Mouse (Mus musculus) liver, adult 2 months (tissue): ENCODE results near the gene Tmem117. TPM values are rescaled to one million over a fixed set of nuclear protein-coding genes. Genes with fewer than 3 reads are reported as not detected.
A peak's percentile ranks its signal among the peaks of the same experiment; 100 is the strongest.

ENCODE experiments used
- DNase-seq: peaks from one replicate; pipeline ENCODE4 v3.0.0-alpha.2; 2011; ENCODE audit warnings: low read depth, low spot score; ENCODE audit errors: extremely low read depth
- H3K27ac ChIP-seq: fragments of 200-500 bp; replicated peaks from 2 replicates; pipeline ENCODE4 v1.5.1; 2012; ENCODE audit warnings: low read depth, mild to moderate bottlenecking, control low read depth, inconsistent platforms, low read length; ENCODE audit not compliant: insufficient read depth
- H3K27me3 ChIP-seq: fragments of 200-500 bp; 2 replicates; pipeline ENCODE4 v1.6.1; 2012; ENCODE audit warnings: mild to moderate bottlenecking, moderate library complexity, low read length, inconsistent platforms; ENCODE audit not compliant: control insufficient read depth, insufficient read depth
- H3K36me3 ChIP-seq: fragments of 200-500 bp; 2 replicates; pipeline ENCODE4 v1.6.1; 2012; ENCODE audit warnings: low read length, inconsistent platforms; ENCODE audit not compliant: control insufficient read depth, insufficient read depth
- H3K4me1 ChIP-seq: fragments of 200-500 bp; 2 replicates; pipeline ENCODE4 v1.6.1; 2011; ENCODE audit warnings: low read length; ENCODE audit not compliant: control insufficient read depth, insufficient read depth
- H3K4me3 ChIP-seq: fragments of 200-500 bp; 2 replicates; pipeline ENCODE4 v1.5.1; 2011; ENCODE audit warnings: low read depth, mild to moderate bottlenecking, control low read depth, low read length, moderate library complexity; ENCODE audit not compliant: insufficient read depth
- H3K79me2 ChIP-seq: fragments of 200-500 bp; 2 replicates; pipeline ENCODE4 v1.6.1; 2012; ENCODE audit warnings: inconsistent platforms, mild to moderate bottlenecking, low read length, moderate library complexity; ENCODE audit not compliant: control insufficient read depth, insufficient read depth
- H3K9ac ChIP-seq: fragments of 200-500 bp; 2 replicates; pipeline ENCODE4 v1.6.1; 2012; ENCODE audit warnings: low read depth, mild to moderate bottlenecking, control low read depth, inconsistent platforms, low read length
- CTCF ChIP-seq: fragments of 200-500 bp; IDR thresholded peaks from 2 replicates; pipeline ENCODE4 v1.5.1; 2011; ENCODE audit warnings: low read depth, low read length, control low read depth
- POLR2A ChIP-seq: fragments of 200-500 bp; IDR thresholded peaks from 2 replicates; pipeline ENCODE4 v1.6.1; 2011; ENCODE audit warnings: low read length, control low read depth; ENCODE audit not compliant: insufficient read depth; ENCODE audit errors: extremely low read depth
- WGBS: fragments of 180-500 bp; shearing (Covaris S2); methylation state at CpG from one replicate; pipeline ENCODE4 v1.1.7; 2018; 5-methylcytosine and 5-hydroxymethylcytosine counted together
- polyA plus RNA-seq: library from polyadenylated mRNA; depleted of rRNA; stranded (reverse); fragments of >200 nt; gene quantifications from 2 replicates; pipeline ENCODE4 v1.2.3, GENCODE M21; 2012
- total RNA-seq: library from RNA; depleted of rRNA; stranded (reverse); fragments of >200 nt; gene quantifications from 2 replicates; pipeline ENCODE4 v1.2.3, GENCODE M21; 2014

Gene Tmem117
- total and polyA plus RNA-seq, 2 experiments = 0.46 TPM; not detected in 1

DNA sequence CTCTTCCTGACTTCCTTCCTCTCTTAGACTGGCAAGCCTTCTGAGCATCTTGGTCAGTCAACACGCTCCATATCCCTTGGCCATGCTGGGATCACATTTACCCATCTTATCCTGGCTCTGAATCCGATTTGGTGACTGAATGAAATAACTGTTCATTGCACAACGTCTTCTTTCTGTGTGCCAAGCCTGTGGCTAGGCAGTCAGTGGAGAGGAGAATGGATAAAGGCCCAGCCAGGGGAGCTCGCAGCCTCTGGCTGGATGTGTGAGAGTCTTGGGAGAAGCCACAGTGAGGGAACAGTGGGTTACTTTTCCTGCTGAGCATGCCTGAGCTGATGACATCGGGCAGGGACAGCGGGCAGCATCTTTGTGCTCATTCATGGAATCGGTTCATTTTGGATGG is 55.2 kb downstream of the Tmem117 start:
- no peak overlapping the region for H3K9ac ChIP-seq
- DNase-seq = no peak
- 76% methylated on average over 7 of the region's 7 CpGs for WGBS
- no peaks in the 10 kb centered on the region for H3K4me1 ChIP-seq
- no peak overlapping the region for H3K27ac ChIP-seq
- H3K79me2 ChIP-seq = no peaks in the 10 kb centered on the region
- TF ChIP-seq CTCF = no peak
- no peak for TF ChIP-seq POLR2A
- H3K27me3 ChIP-seq = no peaks in the 10 kb centered on the region
- H3K36me3 ChIP-seq = no peaks in the 10 kb centered on the region
- H3K4me3 ChIP-seq = no peak overlapping the region

DNA sequence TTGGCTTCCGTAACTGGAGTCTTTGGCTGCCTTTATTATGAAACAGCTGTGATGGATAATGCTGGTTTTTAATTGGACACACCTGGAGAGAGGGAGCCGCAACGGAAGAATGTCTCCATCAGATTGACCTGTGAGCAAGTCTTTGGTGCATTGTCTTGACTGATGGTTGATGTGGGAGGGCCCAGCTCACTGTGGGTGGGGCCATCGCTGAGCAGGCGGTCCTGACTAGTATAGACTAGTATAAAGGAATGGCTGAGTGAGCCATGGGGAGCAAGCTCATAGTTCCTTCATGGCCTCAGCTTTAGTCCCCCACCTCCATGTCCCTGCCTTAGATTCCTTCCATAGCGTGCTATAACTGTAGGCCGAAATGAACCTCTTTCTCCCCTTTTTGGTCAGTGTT is 58.1 kb downstream of the Tmem117 start:
- Histone ChIP-seq H3K27ac (no peak overlapping the region), H3K27me3 (no peaks in the 10 kb centered on the region), H3K9ac (no peak overlapping the region), H3K4me1 (no peaks in the 10 kb centered on the region), H3K4me3 (no peak overlapping the region), H3K36me3 (no peaks in the 10 kb centered on the region), H3K79me2 (no peaks in the 10 kb centered on the region)
- 97% methylated on average over 7 of the region's 7 CpGs for WGBS
- no peak for DNase-seq
- TF ChIP-seq CTCF (no peak), POLR2A (no peak)

DNA sequence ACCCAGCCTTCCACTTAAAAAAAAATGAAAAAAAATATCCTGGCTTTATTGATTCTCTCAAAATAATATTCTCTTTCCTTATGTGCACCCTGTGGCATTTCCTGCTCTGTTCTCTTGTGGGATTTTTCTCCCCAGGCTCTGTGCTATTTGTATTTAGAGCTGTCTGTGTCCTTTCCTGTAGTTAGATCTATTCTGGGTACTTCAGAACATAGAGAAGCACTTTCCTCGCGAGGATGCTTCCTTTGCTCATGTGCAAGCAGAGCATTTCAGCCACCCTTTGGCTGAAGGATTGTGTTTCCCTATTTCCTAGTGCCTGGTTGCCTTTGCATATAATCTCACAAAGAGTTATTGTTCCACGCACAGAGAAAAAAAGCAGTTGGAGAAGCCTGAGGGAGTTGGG is 58.6 kb downstream of the Tmem117 start:
- no peaks in the 10 kb centered on the region for H3K27me3 ChIP-seq
- no peaks in the 10 kb centered on the region for H3K79me2 ChIP-seq
- no peak overlapping the region for H3K9ac ChIP-seq
- H3K27ac ChIP-seq = no peak overlapping the region
- H3K36me3 ChIP-seq = no peaks in the 10 kb centered on the region
- WGBS = 67% methylated on average over 3 of the region's 3 CpGs
- H3K4me3 ChIP-seq = no peak overlapping the region
- H3K4me1 ChIP-seq = no peaks in the 10 kb centered on the region
- DNase-seq = no peak
- no peak for TF ChIP-seq POLR2A

DNA sequence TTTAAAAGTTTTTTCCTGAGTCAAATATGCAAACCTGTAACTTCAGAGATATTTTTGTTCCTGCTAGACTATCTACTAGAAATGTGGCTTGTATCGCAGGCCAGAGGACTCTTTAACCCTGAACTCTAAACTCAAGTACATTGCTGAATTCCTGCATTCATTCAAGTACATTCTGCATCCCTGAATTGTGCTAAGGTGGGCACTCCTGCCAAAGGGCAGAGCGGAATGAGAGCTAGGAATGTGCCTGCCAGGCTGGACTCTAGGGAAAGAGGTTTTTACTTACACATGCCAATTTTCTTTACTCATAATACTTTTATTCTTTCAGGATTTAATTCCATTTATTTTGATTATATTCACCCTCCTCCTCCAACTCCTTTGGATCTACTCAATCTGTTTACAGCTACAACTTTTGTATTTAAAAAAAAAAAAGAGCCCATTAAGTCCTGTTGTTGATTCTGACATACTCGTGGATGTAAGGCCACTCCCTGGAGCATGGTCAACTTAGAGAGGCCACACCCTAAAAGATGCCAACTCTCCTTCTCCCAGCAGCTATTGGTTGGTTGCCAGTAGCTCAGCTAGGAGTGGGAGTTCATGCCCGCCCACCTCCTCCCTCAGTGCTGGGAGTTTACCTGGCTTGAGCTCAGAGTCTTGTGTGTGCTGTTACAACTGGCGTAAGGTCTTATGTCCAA is 60.3 kb downstream of the Tmem117 start:
- no peak overlapping the region for H3K9ac ChIP-seq
- TF ChIP-seq CTCF (no peak), POLR2A (no peak)
- no peak overlapping the region for H3K4me3 ChIP-seq
- no peak overlapping the region for H3K27ac ChIP-seq
- no peaks in the 10 kb centered on the region for H3K79me2 ChIP-seq
- WGBS = 80% methylated on average over 5 of the region's 5 CpGs
- no peak for DNase-seq
- no peaks in the 10 kb centered on the region for H3K27me3 ChIP-seq
- no peaks in the 10 kb centered on the region for H3K36me3 ChIP-seq
- H3K4me1 ChIP-seq = no peaks in the 10 kb centered on the region

DNA sequence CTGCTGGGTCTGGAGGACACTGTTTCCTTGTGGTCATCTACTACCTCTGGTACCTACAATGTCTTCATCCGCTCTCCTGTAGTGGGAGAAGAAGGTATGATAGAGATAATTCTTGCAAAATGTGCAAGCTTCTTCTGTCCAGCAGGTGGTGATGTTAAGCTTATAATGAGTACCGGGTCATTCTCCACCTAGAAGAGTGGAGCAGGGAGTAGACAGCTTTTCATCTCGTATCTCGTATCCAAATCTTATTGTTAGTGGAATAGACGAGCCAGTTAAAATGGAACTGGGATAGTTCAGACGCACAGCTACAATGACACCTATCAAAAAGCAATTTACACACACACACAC is 60.8 kb downstream of the Tmem117 start:
- no peaks in the 10 kb centered on the region for H3K36me3 ChIP-seq
- WGBS = 66% methylated on average over 6 of the region's 6 CpGs
- no peaks in the 10 kb centered on the region for H3K27me3 ChIP-seq
- no peak overlapping the region for H3K9ac ChIP-seq
- no peaks in the 10 kb centered on the region for H3K4me1 ChIP-seq
- no peak overlapping the region for H3K4me3 ChIP-seq
- H3K79me2 ChIP-seq = no peaks in the 10 kb centered on the region
- no peak overlapping the region for H3K27ac ChIP-seq
- no peak for DNase-seq
- TF ChIP-seq POLR2A (no peak), CTCF (no peak)

DNA sequence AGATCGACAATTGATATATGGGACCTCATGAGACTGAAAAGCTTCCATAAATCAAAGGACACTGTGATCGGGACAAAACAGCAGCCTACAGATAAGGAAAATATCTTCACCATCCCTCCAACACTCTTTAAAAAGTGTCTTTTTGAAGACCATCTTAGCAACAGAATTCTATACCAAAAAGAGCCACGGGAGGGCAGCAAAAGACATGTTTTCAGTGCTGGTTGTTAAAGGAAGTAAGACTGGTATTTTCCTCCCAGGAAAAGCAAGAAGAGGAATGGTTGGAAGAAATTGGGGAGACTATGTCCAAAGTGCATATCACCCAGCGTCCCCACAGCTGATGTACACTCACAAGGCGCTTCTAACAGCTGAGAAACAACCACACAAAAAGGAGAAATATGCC is 93.7 kb downstream of the Tmem117 start:
- Histone ChIP-seq H3K79me2 (no peaks in the 10 kb centered on the region), H3K36me3 (no peaks in the 10 kb centered on the region), H3K27me3 (no peaks in the 10 kb centered on the region), H3K4me1 (no peaks in the 10 kb centered on the region), H3K27ac (no peak overlapping the region), H3K9ac (no peak overlapping the region), H3K4me3 (no peak overlapping the region)
- 19% methylated on average over 5 of the region's 5 CpGs for WGBS
- TF ChIP-seq POLR2A = no peak
- TF ChIP-seq CTCF = no peak
- peak; percentile 9 for DNase-seq

DNA sequence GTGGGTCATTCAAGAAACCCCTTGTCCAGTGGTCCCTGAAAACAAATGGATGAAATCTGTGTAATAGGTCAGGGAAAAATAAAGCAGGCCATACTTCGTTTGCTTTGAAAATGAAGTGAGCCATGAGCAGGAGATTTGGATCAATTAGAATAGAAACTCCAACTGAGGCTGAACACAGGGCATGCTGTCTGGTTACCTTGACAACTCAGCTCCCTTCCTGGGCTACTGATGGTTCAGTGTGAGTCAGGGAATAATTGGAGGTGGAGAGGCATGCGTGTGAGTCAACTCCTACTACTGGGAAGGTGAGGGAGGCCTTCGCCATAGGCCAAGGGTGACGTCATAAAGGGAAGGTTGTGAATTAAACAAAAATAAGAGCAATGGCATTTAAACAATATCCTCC is 103.1 kb downstream of the Tmem117 start:
- no peak overlapping the region for H3K9ac ChIP-seq
- H3K27me3 ChIP-seq = no peaks in the 10 kb centered on the region
- H3K4me3 ChIP-seq = no peak overlapping the region
- no peaks in the 10 kb centered on the region for H3K36me3 ChIP-seq
- H3K4me1 ChIP-seq = no peaks in the 10 kb centered on the region
- WGBS = 84% methylated on average over 4 of the region's 4 CpGs
- no peak overlapping the region for H3K27ac ChIP-seq
- no peak for DNase-seq
- no peaks in the 10 kb centered on the region for H3K79me2 ChIP-seq
- no peak for TF ChIP-seq POLR2A
- TF ChIP-seq CTCF = no peak
